Mouse (Mus musculus): ENCODE results near the gene Stard13.
A peak's percentile ranks its signal among the peaks of the same experiment; 100 is the strongest.

Stard13 gene

DNA sequence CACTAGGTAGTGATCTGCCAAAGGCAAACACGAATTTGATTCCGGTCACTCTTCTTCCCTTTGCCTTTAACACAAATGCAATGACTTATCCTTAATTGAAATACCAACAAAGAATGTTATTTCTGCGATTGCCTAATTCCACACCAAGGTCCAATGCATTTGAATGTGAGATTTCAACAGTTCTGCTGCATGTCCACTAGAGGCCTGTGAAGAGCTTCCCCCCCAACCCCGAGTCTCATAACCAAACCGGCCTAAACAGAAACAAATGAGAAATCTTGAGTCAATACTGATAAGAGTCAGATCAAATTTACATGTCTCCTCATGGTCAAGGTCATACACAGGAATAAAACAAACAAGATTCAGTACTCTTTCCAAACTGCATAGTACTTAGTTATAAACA is 91.4 kb downstream of the Stard13 start:
- peak; percentile 37 for DNase-seq (ENCODE audit: low spot score)

DNA sequence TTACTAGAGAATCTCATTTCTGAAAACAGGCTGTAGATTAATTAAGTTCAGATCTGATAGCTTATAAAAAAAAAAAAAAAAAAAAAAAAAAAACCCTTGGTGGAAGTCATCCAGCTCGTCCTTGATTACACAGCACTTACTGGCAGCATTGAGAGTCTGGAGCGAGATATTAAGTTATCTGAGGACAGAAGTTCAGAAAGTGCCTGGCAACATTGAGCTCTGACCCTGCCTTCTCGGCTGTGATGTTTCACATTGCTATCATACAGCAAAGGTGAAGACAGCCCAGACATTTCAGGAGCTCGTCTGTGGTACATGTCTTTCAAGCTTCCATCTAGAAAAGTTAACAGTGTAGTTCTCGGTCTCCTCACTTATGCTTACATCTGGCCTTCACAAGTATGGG is 95.7 kb downstream of the Stard13 start:
- no peak for DNase-seq (ENCODE audit: low spot score)

DNA sequence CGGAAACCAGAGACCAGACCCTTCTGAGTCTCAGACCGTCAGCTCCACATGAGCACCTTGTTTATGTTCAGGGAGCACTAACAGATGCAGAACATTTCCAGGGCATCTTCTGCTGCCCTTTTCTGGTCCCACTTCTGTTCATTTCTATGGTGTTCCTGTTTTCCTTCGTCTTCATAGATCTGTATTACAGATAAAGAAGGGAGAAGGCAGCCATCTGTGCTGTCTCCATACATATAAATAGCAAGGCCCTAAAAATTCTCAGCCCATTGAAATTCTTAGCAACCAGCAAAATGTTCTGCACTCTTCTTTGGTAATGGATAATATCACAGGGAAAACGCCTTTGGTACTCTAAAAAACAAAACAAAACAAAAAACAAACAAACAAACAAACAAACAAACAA is 96.3 kb downstream of the Stard13 start:
- no peak for DNase-seq (ENCODE audit: low spot score)

DNA sequence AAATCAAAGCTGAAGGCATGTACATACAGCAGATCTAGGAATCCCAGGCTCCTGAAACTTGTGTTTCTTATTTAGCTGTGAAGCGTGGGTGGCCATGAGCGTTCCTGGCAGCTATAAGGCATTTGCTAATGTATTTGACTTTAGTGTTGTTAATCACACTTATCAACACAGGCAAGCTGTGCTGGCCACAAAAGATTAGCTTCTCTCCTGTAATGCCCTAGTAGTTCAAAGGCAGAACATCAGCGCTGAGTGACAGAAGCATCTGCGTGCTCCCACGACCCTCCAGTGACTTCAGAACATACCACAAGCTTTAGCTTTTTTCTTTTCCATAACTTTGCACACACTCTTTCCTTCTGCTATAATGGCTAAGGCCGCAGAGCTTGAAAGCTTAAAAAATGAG is 97.7 kb downstream of the Stard13 start:
- DNase-seq (ENCODE audit: low spot score) = peak; percentile 23

DNA sequence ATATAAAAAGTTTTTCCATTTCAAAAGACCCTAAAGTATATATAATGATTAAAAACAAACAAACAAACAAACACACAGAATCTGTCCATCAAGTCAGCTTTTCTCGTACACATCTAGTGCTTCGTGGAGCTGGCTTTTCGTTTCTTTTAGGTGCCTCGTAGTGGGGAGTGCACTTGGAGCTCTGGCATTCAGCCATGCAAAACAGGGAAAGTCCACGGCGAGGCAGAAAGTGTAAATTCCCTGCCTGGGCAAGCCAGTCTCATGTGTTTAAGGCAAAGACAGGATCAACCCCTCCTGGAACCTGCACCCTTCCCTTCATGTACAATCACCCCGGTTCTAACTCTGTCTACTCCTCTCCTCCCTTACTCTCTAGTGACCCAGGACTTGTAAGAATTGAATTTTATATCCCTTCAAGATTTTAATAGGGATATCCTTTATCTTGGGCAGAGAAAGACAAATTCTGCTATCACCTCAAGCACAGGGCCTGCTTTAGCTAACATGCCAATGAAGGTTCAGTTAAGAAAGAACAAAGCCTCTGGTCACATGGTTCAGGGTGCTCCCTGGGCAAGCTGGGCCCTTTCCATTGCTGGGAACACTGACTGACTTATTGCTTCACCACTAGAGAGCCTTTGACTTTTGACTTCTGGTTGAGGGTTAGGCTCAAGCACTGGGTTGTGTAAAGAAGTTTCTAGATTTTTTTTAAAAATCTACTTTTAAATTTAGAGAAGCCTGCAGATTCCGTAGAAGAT is 98.4 kb downstream of the Stard13 start:
- DNase-seq (ENCODE audit: low spot score) = no peak

DNA sequence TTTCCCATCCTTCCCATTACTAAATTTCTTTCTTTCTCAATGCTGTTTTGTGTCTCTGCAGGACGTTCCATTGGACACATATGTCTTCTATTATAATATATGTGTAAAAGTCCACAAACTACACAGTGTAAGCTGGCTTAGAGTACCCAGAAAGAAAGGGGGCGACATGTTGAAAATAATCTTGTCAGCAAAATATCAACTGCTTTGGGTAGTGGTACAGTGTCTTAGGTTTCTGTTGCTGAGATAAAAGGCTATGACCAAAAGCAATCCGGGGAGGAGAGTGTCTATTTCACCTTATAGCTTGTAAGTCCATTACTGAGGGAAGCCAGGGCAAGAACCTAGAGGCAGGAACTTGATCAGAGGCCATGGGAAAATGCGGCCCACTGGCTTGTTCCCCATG is 99.4 kb downstream of the Stard13 start:
- DNase-seq (ENCODE audit: low spot score) = no peak

DNA sequence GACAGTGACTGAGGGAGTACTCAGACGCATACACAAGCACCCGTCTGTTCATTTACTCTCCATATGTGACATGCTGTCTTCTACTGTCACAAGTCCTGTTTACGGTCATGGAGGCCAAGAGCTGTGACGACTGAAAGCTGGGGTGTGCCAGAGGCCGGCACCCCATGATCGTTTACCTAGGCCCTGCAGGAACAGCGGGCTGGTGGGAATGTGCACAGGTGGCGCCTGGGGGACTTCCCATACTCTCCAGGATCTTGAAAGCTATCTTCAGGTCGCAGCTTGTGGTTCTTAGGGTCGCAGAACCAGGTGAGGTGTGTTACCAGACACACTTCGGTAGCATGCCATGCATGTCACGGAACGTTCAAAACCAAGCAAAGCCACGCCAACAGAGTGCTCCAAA is 99.9 kb downstream of the Stard13 start:
- no peak for DNase-seq (ENCODE audit: low spot score)

DNA sequence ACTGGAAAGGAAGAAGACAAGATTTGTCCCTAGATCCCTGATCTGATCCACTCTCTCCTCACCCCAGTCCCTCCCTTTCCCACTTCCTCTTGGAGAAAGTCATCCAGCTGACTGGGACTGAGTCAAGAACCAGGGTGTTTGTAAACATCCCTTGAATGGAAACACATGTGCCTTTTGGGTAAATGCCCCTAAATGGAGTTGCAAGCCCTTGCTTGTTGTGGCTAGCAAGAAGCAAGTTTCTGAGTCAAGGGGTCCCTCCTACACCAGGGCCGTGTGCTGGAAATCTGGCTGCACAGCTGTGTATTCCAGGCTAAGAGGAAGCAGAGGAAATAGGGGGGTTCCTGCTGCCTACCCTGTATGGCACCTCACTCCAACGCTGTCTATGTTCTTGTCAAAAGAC is 103.9 kb downstream of the Stard13 start:
- DNase-seq (ENCODE audit: low spot score) = no peak

DNA sequence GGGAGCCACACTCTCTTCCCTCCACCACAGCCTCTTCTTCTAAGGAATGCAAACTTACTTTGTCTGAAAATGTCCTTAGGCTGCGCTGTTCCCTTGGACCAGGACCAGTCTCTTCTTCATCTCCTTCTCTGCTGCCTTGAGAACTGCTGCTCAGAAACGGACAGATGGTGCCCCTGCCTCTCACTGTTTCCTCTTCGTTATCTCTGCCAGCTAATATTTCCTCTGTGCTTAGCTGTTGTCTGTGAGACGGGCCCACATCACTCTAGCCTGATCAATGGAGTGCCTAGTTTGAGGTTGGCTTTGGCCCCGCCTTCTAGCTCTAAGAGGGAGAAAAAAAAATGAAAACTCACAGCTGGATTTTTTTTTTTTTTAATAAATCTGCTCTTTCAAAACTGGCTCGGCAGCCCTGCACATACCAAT is 106.3 kb downstream of the Stard13 start:
- DNase-seq (ENCODE audit: low spot score) = no peak

DNA sequence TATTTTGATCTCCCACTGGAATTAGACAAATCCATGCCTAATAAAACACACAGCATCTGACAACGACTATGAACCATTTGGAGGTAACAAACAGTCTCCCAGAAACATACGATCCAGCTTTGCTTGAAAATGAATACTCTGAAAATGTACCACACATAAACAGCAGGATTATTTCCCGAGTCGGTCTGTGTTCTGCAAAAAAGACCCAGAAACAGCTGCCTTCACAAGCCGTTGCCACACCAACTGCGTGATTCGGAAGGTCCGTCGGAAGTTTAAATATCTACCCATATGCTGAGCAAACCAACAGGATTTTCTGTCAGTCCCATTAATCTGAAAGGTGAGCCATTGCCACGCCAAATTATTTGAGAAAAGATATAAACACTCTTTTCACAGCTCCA is 107.0 kb downstream of the Stard13 start:
- DNase-seq (ENCODE audit: low spot score) = no peak

DNA sequence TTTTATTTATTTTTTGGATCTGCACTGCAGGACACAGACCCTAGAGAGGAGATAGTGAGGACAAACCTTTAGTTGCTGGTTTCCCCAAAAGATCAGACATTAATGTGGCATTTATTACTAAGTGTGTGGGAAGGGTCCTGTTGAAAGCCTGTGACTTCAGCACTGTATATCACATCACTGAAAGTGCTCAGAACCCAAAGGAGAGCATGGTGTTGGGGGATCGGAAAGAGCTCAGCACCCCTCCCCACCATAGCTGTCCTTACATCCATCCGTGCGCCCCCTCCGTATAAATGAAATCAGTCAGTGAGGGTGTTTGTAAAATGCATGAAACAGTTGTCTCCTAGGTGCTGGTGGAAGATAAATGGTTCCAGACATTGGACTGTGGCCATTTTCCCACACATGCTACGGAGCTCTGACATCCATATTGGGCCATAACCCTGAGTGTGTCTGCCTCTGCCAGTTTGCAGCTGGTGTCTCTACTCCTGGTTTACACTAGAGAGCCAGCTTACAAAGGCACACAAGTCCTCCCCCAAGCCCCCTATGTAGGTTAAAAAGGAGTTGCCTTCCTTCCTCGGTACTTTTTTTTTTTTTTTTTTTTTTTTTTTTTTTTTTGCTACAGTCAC is 107.5 kb downstream of the Stard13 start:
- no peak for DNase-seq (ENCODE audit: low spot score)

DNA sequence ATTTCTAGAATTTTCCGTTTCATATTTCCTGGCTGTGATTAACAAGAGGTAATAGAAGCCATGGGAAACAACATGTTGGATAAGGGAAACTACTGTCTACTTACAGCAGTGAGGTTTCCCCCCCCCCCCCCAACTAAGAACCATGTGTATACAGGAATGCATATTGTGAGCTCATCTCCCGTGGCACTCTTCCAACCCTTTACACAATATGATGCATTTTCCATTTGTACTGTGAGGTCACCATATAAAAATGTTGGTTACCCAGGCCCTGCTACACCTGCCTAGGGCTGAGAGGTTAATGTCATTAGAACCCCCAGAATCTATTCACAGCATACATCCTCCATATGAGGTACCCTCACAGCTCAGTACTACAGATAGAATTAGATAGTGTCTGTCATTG is 115.8 kb downstream of the Stard13 start:
- DNase-seq (ENCODE audit: low spot score) = no peak

DNA sequence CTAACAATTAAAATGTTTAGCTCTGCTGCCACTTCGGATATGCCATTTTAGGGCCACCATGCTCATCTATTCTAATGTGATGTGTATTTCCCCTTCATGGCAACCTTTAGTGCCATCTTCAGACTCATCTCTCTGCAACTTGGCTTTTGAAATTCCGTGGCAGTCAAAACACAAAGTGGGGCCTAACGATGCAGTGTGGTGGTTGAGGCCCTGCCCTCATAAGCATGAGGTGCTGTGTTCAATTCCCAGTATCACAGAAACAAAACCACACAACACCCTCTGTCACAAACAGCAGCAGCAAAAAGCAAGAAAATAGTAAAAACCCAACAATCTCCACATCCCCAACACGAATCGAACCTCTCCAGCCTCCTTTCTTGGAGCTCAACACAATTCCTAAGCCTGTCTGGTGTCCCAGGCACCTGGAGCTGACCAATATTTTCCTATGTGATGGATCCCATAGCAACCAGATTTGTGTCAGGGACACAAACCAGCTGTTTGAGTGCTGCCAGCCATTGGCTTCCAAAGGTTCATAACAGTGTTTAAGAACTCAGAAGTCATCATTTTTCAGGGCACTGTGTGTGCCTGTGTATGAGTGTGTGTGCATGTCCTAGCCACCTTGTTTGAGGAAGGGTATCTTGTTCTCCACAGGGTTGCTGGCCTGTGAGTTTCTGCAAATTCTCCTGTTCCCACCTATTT is 117.3 kb downstream of the Stard13 start:
- DNase-seq (ENCODE audit: low spot score) = no peak

DNA sequence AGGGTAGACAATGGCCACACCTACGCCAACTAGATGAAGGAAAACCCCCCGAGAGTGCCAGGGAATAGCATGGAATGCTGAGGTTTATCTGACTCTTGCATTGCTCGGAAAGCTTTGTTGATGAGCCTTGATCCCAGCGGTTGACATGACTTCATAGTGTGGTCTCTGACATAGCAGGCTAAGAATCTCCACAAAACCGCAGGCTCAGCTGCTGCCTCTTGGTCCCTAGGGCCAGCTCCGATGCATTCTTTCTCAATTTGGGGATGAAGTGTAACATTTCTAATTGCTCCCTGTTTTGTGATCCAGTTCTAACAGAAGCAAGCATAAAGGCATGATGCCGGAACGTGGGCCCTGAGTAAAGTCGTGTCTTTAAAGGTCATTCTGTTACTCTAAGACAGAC is 120.9 kb downstream of the Stard13 start:
- no peak for DNase-seq (ENCODE audit: low spot score)

DNA sequence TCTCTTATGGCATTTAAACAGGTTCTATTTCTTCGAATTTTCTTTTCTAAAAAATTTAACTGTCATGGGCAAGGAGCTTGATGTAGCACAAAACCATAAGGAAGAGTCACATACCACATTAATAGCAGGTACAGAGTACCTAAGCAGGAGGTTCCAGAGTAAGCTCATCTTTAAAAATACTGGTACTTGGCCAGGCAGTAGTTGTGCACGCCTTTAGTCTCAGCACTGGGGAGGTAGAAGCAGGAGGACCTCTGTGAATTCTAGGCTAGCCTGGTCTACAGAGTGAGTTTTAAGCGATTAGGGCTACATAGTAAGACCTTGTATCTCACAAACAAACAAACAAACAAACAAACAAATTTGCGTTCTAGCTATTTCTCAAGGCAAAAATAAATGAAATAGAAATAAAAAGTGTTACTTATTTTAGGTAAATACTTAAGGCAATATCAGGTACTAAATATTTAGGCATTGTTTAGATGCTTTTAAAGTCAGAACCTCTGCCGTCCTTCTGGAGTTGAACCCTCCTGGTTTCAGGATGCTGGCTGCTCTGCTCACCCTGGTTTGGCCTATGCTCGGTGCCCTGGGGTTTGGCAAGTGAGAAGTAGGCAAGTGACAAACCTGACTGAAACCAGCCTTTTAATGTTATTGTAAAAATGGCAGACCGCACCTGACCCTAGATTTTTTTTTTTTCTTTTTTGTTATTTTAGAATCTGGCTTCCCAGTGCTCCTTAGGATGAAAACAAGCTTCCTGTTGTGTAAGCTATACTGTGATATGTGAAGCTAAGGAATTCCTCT is 122.4 kb downstream of the Stard13 start:
- DNase-seq (ENCODE audit: low spot score) = no peak

DNA sequence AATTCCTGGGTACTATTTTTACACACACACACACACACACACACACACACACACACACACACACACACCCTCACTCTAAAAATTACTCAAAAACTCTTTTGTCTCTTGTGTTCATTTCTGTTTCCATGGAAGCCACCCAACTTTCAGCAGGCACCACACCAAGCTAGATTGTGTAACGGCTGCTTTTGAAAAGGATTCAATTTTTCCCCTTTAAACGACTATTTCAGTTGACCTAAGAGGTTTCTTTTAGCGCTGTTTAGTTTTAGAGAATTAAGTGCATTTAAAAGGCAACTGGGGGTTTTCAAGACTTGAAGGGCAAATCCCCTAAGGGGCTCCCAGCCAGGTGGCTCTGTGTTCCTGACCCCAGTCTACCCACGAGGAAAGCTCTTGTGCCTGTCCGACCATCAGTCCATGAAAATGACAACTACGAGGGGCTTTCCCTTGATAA is 123.2 kb downstream of the Stard13 start:
- DNase-seq (ENCODE audit: low spot score) = no peak

DNA sequence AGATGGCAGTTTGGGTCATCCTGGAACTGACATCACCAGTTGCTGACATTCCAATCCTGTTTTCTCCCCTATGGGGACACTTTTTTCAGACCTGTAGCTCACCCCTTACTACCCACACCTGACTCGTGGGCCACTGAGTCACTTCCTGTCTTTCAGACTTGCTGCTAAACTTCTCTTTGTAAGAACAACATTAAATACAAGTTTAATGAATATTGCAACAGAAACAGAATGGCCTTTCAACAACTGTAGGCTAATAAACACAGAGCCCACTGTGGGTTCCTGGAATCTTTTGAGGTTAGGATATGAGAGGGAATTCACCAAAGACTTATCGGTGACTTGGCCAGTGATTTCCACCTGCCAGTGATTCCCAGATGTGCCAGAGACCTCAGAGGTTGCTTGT is 123.8 kb downstream of the Stard13 start:
- no peak for DNase-seq (ENCODE audit: low spot score)

DNA sequence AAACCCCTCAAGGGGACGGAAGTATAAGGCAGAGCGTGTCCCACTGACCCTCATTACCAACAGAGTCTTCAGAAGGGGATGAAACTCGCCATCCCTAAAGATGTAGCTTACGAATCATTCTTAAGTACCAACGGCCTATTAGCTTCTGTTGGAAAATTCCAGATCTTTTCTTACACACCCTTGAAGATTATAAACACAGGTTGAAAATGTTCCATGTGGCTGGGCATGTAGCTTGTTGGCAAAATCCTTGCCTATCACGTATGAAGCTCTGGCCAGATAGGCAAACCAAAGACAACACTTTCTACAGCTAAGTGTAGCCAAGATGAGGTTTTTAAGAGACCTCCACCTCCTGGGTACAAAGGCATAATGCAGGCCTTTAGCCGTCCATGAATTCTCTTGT is 124.7 kb downstream of the Stard13 start:
- DNase-seq (ENCODE audit: low spot score) = no peak

DNA sequence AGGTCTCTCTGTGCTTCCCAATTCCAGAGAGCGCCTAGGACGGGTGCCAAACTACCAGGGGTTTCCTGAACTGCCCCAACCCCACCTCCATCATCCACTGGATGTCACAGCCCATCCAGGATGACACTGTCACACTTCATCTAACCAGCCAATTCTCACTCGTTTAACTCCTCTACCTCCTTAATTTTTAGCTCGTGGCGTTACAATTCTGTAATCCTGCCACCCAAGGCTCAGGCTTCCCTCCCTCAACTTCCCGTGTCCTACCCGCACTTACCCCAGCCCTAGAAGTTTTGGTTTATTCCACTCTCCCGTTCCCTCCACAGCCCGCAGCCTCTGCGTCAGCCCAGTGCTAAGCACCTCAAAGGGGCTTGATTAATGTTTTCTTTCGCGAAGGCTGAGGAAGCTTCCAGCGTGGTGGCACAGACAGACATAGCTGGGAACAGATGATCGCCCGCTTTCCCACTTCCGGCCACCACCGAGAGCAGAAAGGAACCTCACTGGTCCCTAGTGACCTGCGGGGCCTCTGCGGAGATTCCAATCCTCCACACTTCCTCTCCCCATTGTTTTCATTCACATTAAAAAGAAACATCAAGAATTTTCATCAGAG is 125.2 kb downstream of the Stard13 start:
- peak; percentile 34 for DNase-seq (ENCODE audit: low spot score)

DNA sequence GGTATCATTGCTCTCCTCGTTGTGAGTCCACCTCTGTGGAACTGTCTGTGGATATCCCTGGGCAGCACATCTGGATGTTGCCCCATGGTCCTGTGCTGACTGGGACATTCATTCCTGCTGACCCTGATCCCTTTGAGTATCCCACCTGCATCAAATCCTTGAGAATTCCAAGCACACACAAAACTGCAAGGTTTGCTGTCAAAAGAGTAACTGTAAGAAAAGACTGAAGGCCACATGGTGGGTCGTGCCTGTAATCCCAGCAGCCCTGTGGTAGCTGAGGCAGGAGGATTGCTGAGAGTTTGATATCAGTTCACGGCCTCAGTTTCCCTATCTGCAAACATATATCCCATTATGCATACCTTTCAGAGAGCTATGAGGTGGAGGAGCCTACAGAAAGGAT is 126.8 kb downstream of the Stard13 start:
- DNase-seq (ENCODE audit: low spot score) = no peak

DNA sequence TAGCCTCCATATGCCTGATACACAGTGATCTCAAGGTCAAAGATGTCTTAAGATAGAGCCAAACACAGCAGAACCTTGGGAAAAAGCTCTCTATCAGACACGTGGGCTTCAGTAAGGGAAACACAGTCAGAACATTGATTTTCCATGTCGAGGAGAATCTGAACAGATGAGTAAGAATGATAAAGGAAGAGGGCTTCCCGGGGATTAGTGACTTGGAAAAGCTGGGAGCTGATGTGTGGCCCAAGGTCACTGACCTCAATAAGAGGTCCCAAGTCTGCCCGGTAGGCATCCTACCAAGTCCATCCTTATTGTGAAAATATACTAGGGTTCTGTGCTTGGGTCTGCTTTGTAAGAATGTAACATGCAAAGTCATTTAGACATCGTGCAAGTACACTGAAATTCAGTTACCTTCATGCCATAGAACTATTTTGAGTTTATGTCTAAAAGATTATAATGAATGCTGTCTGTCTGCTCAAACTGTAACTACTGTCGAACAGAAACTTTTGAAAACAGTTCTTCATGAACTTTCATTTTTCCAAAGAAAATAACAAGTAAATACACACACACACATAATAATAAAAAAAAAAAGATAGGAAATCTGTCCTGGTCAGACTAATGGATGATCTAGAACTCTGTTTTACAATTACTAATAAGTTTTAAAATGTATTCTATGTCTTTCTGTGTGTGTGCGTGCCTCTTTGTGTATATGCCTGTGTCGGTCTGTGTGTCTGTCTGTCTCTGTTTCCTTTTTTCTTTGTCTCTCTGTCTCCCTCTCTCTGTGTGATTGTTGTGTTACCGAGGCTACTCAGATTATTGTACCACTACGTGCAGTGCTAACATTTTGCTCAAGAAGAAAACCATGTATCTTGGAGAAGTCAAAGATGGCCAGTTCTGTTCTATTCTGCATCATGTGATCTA is 128.3 kb downstream of the Stard13 start:
- DNase-seq (ENCODE audit: low spot score) = no peak
